Comparison of ENCODE assay signal across 15 mouse cellular contexts in the genomic region with DNA sequence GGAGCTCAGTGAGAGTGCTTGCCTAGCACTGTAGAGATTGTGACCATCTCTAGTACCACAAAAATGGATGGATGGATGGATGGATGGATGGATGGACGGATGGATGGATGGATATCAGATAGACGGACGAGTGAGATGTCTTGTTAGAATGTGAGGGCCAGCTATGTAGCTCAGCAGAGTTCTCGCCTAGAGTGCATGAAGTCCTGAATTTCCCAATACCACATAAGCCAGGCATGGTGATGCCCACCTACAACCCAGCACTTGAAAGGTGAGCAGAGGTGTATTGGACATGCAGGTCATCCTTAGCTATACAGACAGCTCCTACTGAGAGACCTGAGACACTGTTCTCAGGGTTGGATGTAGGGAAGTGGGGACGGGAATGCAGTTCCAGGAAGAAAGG.
"Had no signal": no experiment of that assay in that cellular context is flagged by ENCODE, and none has a peak within 500 bp of the region (broad histone marks: within the 10 kb centered on the region; RNA-seq: fewer than 3 reads in every experiment).

No protein-coding gene starts in this region.

- DNase-seq: retina, postnatal 1 day; right cerebral cortex, adult 18-20 months; right cerebral cortex, postnatal 14 days; right cerebral cortex, postnatal 25 days; right cerebral cortex, postnatal 4 days; spleen, adult 18-20 months; thymus, adult 18-20 months; thymus, adult 2 months; thymus, postnatal 14 days; thymus, postnatal 25 days; thymus, postnatal 36 days; thymus, postnatal 4 days had no signal

- H3K27me3 ChIP-seq: neural tube, embryonic 15.5 days; stomach, embryonic 15.5 days had no signal

- H3K27ac ChIP-seq: neural tube, embryonic 15.5 days; stomach, embryonic 15.5 days; stomach, postnatal 0 days had no signal

- H3K9ac ChIP-seq: neural tube, embryonic 15.5 days; stomach, embryonic 15.5 days had no signal

- H3K4me1 ChIP-seq: neural tube, embryonic 15.5 days; stomach, embryonic 15.5 days had no signal

- H3K4me3 ChIP-seq: neural tube, embryonic 15.5 days; stomach, embryonic 15.5 days had no signal

- H3K4me2 ChIP-seq: neural tube, embryonic 15.5 days; stomach, embryonic 15.5 days had no signal

- H3K36me3 ChIP-seq: neural tube, embryonic 15.5 days; stomach, embryonic 15.5 days had no signal

- H3K9me3 ChIP-seq: neural tube, embryonic 15.5 days; stomach, embryonic 15.5 days had no signal
